Mouse (Mus musculus) G1E-ER4 (cell line): ENCODE results near the gene Samd9l. TPM values are rescaled to one million over a fixed set of nuclear protein-coding genes. Genes with fewer than 3 reads are reported as not detected.
"Not testable (repeated sequence)": the region's sequence is repeated elsewhere in the genome, so short reads cannot be mapped to it uniquely, and the experiment has no call there.

Experiments used
- GATA1 ChIP-seq: IDR thresholded peaks from one replicate; pipeline ENCODE4 v1.8.0; 2012; ENCODE audit warnings: low read length, inconsistent platforms
- polyA plus RNA-seq: library from polyadenylated mRNA; stranded (reverse); fragments of >175 nt; gene quantifications from 2 replicates; pipeline ENCODE4 v1.2.3, GENCODE M21; 2012

Gene Samd9l
- 0.21 and 0.38 TPM in 2 replicates for polyA plus RNA-seq

DNA sequence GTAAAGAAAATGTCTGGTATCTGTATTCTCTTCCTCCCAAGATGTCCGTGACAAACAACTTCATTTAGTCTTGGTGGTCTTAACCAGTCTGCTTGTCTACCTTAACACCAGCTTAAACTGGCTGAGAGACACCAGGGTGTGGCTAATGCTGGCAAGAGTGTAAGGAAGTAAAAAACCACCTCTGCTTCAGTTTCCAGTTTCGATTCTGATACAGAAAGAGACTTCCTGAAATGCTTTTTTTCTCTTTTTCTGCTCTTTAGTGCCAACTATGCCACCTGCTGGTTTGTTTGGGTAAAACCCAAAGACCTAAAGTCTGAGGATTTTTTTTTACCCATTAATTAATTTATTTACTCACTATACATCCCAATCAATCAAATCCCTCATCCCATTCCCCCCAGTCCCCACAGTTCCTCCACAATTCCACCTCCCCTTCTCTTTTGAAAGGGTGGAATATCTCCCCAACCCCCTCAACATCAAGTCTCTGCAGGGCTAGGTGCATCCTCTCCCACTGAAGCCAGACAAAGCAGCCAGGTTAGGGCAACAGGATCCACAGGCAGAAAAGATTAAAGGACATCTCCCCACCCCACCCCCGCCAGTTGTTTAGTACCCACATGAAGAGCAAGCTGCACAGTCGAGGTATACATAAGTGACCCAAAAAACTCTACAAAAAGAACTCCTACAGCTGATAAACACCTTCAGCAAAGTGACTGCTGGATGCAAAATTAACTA is at the start of gene Samd9l:
Gene Samd9l (minus strand): TSS at position 233 of the 729 bp plus-strand sequence.
- TF ChIP-seq GATA1, result not testable (repeated sequence)

DNA sequence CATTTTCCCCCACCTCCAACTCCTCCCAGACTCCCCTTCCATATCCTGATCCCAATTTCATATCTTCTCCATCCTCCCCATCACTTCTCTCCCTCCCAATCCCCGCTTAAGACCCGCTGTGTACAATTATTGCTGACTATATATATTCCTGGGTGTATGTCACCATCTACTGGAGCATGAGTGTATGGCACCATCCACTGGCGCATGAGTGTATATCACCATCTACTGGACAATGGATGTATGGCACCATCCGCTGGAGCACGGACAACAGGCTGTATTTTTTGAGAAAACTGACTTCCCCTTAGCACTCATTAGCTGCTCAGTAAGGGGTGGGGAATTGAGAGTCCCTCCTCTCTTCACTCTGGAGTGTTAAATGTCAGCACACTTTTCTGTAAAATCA is 48.0 kb upstream of the Samd9l start:
- TF ChIP-seq GATA1, result no peak

DNA sequence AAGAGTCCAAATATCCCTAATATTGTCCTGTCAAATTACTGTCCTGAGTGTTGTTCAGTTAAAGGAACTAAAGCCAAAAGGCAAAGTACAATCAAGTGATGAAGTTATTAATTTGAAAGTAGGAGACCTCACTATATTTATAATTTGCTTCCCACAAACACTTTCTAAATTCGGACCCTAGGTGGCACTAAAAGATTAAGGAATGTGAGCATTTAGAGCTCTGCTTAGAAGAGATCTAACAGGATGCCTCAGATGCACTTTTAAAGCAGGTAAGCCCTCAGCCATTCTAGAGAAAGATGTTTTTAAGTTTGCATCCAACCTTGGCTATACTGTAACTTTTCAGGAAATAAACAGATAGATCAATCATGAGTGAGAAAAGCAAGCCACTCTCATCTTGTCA is 44.5 kb upstream of the Samd9l start:
- TF ChIP-seq GATA1, result no peak

DNA sequence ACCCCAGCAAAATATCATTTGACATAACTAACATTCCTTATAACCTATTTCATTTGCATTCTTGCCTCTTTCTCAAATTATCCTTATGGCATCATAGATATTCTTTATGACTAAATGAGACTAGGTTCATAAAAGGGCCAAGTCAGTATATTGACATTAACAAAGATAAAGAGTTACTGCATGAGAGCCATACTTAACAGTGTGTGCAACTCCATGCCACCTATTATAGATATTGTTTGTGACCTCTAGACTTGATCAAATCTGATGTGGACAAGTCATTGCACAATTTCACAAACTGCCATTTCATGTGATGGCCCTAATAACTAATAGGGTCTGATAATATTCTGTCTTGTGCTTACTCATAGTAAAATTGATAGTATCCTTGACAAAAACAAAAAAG is 36.7 kb upstream of the Samd9l start:
- TF ChIP-seq GATA1, result no peak

DNA sequence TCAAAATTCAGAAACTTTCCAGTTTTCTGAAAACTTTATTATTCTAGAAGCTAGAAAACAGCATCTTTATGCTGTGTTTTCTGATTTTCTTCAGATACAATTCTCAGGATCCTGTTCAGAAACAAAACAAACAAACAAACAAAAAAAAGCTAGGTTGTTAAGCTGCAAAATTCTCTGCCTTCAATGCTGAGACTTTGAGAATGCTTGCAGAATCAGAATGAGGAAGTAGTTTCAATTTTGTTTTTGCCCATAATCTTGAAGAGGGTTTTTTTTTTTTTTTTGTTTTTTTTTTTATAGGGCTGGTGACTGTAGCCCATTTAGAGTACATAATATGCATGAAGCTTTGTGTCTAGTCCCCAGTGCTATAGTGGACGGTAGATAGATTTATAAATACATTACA is 27.7 kb upstream of the Samd9l start:
- no peak for TF ChIP-seq GATA1

DNA sequence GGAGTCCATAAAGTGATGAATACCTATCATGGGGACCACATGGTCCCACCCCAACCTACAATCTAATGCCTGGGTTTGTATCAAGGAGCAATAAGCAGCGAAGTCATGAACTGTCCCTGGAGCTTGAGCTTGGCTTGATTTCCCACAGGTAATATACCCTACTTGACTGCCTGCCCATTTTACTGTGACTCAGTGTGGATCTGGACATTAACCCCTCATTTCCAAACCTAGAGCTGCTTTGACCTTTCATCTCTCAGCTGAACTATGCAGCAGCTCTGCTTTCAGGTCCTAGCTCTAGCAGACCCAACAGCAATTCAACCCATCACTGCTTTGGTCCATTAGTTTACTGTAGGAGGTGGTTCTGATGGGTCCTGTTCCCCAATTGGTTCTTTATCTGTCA is 9.4 kb downstream of the Samd9l start:
- no peak for TF ChIP-seq GATA1

DNA sequence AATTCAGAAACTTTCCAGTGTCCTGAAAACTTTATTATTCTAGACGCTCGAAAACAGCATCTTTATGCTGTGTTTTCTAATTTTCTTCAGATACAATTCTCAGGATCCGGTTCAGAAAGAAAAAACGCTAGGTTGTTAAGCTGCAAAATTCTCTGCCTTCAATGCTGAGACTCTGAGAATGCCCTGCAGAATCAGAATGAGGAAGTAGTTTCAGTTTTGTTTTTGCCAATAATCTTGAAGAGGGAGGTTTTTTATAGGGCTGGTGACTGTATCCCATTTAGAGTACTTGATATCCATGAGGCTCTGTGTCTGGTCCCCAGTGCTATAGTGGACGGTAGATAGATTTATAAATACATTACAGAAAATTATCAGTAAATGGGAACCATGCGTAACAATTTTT is 12.8 kb downstream of the Samd9l start:
- TF ChIP-seq GATA1, result no peak

DNA sequence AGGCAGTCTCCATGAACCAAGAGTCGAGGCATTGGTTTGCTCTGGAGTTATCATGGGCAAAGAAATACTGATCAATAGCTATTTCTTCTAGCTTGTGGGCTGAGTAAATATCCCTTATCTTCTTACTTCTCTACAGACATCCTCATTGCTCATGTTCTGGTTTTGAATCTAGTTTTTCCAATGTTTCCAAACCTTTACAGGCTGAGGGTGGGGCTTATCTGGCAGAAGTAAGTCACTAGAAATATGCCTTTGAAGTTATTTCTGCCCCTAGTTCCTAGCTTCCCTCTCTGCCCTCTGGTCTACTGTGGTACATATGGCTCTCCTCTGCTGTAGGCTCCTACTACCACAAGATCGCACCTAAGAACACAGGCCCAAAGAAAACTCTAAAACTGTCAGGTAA is 20.2 kb downstream of the Samd9l start:
- no peak for TF ChIP-seq GATA1

DNA sequence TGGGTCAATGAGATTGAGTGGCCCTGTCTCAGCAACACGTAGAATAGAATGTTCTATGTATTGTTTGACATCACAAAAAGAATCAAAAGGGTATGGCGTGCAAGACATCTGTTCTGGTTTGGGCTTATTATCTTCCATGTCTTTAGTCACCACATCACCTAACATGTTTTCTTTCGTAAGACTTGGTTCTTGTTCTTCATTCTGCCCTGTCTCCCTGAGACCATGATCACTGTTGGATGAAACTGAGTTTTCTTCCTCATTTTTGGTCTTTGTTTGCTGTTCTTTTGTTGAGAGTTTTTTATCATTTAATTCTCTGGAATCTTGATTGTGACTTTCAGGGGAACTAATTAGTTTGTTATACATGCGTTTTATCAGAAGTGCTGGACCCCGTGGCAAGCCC is 22.7 kb downstream of the Samd9l start:
- no peak for TF ChIP-seq GATA1

DNA sequence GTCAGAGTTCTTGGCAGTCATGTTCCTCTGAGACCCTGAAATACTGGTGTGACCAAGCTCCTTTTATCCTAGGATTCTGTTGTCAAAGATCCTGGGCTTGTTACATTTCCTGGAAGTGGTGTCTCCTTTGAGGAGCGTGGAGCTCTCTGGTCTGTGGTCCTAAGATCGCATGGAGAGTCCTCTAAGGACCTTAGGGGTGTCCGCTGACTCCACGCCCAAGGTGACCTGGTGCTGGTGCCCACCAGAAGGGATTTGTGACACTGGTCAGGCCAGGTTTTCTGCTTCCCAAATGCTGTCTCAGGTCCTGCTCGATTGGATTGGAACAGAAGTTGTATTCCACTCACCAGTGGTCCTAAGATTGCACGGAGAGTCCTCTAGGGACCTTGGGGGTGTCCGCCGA is 29.8 kb downstream of the Samd9l start:
- no peak for TF ChIP-seq GATA1

DNA sequence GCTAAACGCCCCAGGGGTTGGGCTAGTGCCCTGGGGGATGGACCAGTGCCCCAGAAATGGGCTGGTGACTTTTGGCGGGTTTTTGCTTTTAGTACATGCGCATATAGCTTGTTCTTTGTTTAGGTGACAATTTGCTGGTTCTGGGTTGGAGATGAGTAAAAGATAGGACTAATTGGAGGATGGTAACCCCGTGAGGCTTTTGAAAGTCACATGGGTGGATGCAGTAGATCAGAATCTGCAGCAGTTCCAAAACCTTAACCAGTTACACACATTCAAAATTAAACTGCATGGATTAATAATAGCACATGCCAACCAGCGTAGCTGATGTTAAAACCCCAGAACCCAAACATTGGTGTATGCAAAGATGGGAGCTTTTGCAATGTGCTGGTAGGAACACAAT is 57.9 kb downstream of the Samd9l start:
- no peak for TF ChIP-seq GATA1

Other genes with a start within 250 kb of the Samd9l start
- gene Hepacam2, start 98.7 kb upstream of the Samd9l start, polyA plus RNA-seq, result not detected in 2 replicates
- gene Vps50, start 98.8 kb upstream of the Samd9l start, polyA plus RNA-seq, result 0.70 and 1.1 TPM in 2 replicates